Mouse (Mus musculus) ZHBTc4 (cell line): Measurements from ENCODE around the gene Sf3b4.

Experiments
- DNase-seq: peaks from one replicate; pipeline ENCODE4 v3.0.0-alpha.2; 2011; ENCODE audit warnings: low read depth, low spot score

Gene Sf3b4

DNA sequence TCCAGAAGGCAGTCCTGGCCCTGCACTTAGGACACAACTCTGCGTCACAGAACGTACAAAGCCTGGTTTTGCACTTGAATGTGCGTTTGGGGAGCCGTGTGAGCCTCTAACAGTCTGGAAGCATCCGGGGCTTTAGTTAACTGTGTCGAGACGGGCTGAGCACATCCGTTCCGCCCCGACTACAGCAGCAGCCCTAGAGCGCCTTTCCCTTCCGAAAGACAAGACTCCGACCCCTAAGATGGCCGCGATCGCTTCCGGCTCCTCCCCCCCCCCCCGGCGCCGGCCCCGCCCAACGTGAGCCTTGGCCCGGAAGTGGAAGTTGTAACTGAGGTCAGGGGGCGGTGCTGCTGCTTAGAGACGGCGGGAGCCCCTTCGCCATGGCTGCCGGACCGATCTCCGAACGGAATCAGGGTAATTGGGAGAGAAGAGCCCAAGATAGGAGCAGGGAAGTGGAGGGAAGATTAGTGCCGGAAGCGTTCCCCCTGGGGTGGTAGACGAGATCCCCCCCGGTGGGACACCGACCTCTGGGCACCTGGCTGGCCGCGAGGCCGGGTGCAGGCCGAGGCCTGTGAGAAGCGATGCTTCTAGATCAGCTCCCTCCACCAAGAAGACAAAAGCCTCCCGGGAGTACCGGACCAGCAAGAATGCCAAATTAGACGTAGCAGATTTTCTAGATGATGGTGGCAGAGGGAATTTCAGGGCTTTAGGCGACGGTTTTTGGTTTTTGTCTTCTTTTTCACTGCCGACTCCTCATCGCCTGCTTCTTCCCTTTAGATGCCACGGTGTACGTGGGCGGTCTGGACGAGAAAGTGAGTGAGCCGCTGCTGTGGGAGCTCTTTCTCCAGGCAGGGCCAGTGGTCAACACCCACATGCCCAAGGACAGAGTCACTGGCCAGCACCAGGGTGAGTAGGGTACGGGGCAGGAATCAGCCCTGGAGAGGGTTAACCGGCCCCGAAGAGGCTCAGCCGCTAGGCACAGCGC, at the start of gene Sf3b4:
Gene Sf3b4 (plus strand): TSS at position 136 of the 982 bp plus-strand sequence.
- peak; percentile 97 for DNase-seq

DNA sequence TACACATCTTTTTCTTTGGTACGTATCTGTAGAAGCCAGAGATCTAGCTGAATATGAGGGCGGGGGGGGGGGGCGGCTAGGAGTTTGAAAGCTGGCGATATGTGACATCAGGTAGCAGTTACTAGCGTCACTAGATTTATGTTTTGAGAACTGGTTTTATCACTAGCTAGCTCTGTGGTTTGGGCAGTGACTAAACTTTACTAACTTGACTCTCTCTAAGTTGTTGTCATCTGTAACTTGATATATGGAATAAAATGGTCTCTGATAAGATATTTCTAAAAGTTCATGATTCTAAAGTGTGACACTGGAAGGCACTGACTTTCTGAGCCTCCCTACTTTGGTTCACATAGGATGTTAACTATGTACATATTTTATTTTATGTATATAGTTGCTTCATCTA, 47.9 kb upstream of the Sf3b4 start:
- DNase-seq: no peak

DNA sequence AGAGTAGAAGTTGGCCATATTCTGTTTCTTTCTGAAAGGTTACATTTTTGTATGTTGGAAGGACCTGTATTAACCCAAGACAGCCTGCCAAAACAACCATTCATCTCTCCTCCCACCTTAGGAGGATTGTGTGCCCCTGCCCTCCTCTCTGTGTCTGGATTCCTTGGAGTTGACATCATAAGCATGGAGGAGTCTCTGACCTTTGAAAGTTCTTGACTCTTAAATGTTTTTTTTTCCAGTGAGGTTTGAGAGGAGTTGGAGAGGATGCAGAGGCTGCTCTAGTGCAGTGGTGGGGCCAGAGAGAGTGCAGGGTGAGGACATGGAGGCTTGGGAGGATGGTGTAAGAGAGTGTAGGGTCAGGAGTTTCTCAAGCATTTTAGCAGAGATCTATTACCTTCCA, 44.0 kb upstream of the Sf3b4 start:
- DNase-seq: no peak

GRCm38 (mm10) chr3:96132478-96132877, 39.7 kb upstream of the Sf3b4 start:
- no peak for DNase-seq

DNA sequence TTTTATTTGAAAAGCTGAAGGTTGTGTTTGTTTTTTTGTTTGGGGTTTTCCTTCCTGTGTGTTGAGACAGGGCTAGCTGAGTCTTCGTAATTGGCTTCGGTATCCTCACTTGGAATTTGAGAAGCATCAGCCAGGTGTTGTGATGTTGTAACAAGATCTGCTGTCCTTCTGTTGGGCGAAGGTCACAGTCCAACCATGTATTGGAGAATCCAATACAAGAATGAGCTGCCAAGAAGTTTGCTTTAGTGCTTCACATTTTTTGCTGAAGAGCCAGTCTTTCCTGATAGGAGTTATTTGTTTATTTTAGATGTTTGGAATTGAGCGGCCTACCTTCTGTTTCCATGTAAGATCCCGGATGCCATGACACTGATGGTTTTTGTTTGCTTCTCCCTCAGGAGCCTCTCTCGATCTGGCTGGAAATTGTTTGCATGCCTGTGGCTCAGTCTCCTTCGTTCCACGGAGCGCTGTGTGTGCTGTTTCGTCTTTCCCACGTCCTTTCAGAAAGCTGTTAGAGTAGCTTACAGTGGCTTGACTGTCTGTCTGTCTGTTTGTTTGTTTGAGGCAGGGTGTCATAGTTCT, 38.7 kb upstream of the Sf3b4 start:
- DNase-seq: no peak

GRCm38 (mm10) chr3:96135011-96135410, 37.1 kb upstream of the Sf3b4 start:
- no peak for DNase-seq

DNA sequence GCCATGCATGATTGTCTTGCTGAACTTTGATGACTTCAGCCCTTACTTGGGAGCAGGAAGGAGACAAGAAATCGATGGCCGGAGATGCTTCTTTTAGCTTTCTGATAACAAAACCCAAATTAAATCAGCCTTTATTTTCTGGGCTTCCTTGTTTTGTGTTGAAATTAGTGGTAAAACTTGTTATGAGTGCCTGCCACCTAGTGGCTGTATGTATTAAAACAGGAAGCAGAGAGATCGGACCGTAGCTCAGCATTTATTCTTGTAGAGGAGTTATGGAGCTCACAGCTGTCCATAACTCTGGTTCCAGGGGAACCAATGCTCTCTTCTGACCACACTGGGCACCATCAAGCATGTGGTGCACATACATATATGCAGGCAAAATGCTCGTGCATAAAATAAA, 24.2 kb upstream of the Sf3b4 start:
- peak; percentile 64 for DNase-seq

GRCm38 (mm10) chr3:96151836-96152235, 20.3 kb upstream of the Sf3b4 start:
- no peak for DNase-seq

GRCm38 (mm10) chr3:96152611-96153010, 19.5 kb upstream of the Sf3b4 start:
- no peak for DNase-seq

- DNase-seq: no peak
Observed at GRCm38 (mm10) chr3:96155501-96155900, 16.6 kb upstream of the Sf3b4 start.

GRCm38 (mm10) chr3:96159820-96160219, 12.3 kb upstream of the Sf3b4 start:
- DNase-seq: no peak

GRCm38 (mm10) chr3:96160222-96160802, 11.8 kb upstream of the Sf3b4 start:
- DNase-seq: no peak

- peak; percentile 87 for DNase-seq
Observed at GRCm38 (mm10) chr3:96160803-96161516, 11.2 kb upstream of the Sf3b4 start.

- DNase-seq: no peak
Observed at GRCm38 (mm10) chr3:96161869-96162840, 10.0 kb upstream of the Sf3b4 start, which contains the start of gene Mtmr11. Gene Mtmr11, plus strand, starts transcription at chr3:96162004.

- DNase-seq: no peak
Observed at GRCm38 (mm10) chr3:96163040-96163439, 9.1 kb upstream of the Sf3b4 start.

DNA sequence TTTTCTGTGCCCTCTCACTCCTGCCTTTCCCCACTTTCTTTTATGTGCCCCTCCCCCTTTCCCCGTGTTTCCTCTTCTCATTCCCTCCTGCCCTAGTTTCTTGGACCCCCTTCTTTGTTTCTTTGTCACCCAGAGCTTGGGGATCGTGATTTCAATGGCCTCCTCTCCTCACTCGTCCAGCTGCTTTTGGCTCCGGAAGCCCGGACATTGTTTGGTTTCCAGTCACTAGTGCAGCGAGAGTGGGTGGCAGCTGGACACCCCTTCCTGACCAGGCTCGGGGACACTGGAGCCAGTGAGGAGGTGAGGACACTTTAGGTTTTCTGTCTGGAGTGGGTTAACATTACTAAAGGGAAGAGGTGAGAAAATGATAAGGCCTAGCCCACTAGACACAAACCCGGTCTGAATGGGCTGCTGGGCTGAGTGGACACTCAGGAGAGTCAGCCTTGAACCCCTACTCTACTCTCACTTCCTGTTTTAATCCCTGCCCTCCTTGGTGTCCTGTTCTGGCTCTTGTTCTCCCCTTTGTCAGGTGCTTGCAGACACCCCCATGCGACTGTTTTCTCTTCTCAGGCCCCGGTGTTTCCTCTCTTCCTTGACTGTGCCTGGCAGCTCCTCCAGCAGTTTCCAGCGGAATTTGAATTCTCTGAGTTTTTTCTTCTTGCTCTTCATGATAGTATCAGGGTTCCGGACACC, 3.5 kb upstream of the Sf3b4 start:
- no peak for DNase-seq

GRCm38 (mm10) chr3:96170276-96170675, 1.9 kb upstream of the Sf3b4 start:
- DNase-seq: no peak

- DNase-seq: peak; percentile 53
Observed at GRCm38 (mm10) chr3:96170976-96171545, 1.1 kb upstream of the Sf3b4 start.

GRCm38 (mm10) chr3:96171583-96172196, 442 bp upstream of the Sf3b4 start:
- no peak for DNase-seq
